Mouse (Mus musculus) bone marrow macrophage, adult 2 months (primary cell): ENCODE data around the gene Adat3.

Source experiments
- CTCF ChIP-seq: IDR thresholded peaks from 2 replicates; pipeline ENCODE4 v1.5.1; 2012; ENCODE audit warnings: low read depth, mild to moderate bottlenecking, low read length, moderate library complexity
- POLR2A ChIP-seq: IDR thresholded peaks from 2 replicates; pipeline ENCODE4 v1.6.1; 2012; ENCODE audit warnings: mild to moderate bottlenecking, low read depth, low read length, borderline replicate concordance

GRCm38 (mm10) chr10:80611024-80611423 is 8.3 kb downstream of the Adat3 start:
- TF ChIP-seq POLR2A = no peak
- peak; percentile 97 for TF ChIP-seq CTCF
